Mouse (Mus musculus): ENCODE results near the gene Col28a1.

The Col28a1 gene

GRCm38 (mm10) chr6:8192517-8192916 is at the start of gene Col28a1:
Gene Col28a1, minus strand, starts transcription at chr6:8192617.
- no peak for DNase-seq

DNA sequence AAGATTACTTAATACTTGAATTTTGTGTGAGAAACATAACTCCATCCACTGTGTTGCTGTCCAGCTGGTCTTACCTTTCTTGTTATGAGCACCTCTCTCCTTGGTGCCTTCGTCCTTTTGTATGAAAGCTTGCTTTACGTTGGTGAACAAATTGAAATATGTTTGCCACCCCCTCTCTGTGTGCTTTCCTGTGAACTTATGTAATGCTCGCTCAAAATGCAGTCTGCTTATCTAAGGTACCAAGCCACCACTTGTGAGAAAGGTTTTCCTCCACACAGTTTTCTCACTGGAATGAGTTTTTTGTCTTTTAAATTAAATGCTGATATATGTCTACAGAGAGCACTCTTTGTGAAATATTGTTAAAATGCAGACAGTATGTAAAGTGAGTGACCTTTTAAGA is 36.2 kb upstream of the Col28a1 start:
- no peak for DNase-seq

DNA sequence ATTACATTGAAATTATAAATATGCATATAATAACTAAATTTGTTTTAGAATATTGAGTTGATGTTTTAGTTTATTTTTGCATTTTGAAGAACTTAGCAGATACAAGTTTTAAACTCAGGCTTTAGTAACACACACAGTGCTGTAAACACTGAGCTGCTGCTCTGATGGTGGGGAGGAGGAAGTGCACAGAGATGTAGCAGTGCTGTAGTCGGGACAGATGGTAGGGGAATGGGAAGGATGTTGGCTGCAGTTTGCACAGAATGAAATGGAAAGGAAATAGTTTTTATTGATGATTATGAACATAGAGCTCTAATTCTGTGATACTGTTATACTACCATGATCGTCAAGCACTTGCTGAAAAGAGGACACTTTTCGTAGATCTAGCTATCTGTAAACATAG is 34.6 kb upstream of the Col28a1 start:
- DNase-seq: no peak

DNA sequence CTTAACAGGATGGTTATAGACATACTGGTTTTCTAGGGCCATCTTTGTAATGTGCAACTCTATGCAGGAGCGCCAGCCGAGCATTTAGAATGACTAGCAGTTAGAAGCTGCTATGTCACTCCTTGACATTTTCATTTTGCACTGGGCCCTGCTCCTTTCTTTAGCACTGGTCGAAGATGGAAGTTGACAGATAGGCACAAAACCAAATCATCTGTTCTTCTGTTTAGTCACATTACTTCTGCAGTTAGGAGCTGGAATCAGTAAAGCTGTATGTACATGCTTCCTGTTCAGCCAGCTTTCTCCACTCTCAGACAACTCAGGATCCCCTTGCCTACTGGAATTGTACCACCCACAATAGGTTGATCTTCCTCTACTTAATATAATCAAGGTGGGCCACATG is 18.2 kb upstream of the Col28a1 start:
- no peak for DNase-seq

DNA sequence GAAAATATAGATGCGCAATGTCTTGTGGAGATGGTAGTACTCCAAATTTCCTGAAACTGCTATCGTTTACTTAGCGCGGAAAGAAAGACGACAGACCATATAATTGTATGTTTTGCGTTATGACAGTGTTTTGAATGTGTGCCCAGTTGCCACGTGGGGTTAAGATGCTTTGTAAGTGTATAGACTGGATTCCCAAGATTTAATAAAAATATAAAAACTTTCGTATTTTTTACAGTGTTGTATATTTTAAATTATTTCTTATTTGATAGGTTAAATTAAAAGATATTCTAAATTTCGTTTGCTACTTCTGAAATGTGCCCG is 17.4 kb upstream of the Col28a1 start:
- DNase-seq: no peak

- peak; percentile 92 for DNase-seq
These were observed 16.8 kb upstream of the Col28a1 start, which contains the start of gene Mios for GRCm38 (mm10) chr6:8209047-8209865. Gene Mios, plus strand, starts transcription at chr6:8209222.

GRCm38 (mm10) chr6:8189917-8190316 is 2.5 kb downstream of the Col28a1 start:
- no peak for DNase-seq

DNA sequence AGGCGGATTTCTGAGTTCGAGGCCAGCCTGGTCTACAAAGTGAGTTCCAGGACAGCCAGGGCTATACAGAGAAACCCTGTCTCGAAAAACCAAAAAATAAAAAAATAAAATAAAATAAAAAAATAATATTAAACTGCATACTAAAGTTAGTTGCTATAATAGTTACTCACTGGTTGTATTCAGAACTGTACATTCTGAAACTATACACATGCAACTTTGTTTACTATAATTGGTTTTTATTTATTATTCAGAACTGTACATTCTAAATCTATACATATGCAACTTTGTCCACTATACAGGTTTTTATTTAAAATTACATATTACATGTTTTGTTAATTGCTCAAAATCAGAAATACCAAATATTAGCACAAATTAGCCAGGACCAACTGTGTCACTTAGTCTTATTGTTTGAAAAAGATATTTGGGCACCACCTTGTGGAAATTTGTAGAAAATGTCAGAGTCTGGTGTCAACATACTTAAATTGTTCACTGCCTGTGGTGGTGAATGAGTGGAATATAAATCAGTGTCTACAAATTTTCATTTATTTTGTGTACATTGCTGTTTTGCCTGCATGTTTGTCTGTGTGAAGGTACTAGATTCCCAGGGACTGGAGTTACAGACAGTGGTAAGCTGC is 3.7 kb downstream of the Col28a1 start:
- no peak for DNase-seq

GRCm38 (mm10) chr6:8178397-8178941 is 13.9 kb downstream of the Col28a1 start:
- no peak for DNase-seq

DNA sequence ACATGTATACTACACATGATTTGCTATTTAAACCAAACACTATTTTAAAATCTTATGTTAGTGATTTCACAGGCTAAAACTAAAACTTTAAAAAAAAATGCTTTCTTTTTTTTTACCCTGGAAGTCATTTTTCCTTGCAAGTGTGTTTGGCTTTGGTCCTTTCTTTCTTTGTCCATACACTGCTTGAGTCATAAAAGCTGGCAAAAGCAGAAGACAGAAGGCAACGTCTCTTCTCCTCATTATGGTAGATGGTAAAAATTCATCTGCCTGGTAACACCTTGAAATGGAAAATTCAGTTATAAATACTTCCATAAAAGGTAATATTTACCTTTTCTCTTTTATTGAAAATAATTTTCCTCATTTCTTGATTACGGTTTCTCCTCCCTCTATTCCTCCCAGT is 16.3 kb downstream of the Col28a1 start:
- DNase-seq: no peak

- DNase-seq: no peak
These were observed 17.1 kb downstream of the Col28a1 start for GRCm38 (mm10) chr6:8175346-8175745.

- no peak for DNase-seq
These were observed 18.4 kb downstream of the Col28a1 start for GRCm38 (mm10) chr6:8174062-8174461.

- DNase-seq: no peak
These were observed 20.3 kb downstream of the Col28a1 start for GRCm38 (mm10) chr6:8172101-8172500.

GRCm38 (mm10) chr6:8164741-8165140 is 27.7 kb downstream of the Col28a1 start:
- DNase-seq: no peak

GRCm38 (mm10) chr6:8160001-8160400 is 32.4 kb downstream of the Col28a1 start:
- DNase-seq: no peak

DNA sequence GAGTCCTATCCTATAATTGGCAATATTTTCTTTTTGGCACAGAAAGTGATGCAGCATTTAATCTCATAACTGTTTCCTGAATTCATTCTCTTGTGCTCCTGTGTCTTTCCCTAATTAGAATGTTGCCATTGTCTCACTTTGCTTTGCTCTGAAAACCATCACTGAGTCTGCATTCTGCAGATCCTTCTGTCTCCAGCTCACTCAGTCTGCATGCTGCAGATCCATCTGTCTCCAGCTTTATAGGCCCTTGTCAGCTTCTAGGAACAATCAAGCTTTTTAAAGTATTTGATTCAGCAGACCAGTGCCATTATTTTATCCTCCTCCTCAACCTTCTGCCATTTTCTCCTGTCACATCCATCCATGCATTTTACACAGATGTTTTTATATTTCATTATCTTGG is 35.3 kb downstream of the Col28a1 start:
- DNase-seq: no peak

DNA sequence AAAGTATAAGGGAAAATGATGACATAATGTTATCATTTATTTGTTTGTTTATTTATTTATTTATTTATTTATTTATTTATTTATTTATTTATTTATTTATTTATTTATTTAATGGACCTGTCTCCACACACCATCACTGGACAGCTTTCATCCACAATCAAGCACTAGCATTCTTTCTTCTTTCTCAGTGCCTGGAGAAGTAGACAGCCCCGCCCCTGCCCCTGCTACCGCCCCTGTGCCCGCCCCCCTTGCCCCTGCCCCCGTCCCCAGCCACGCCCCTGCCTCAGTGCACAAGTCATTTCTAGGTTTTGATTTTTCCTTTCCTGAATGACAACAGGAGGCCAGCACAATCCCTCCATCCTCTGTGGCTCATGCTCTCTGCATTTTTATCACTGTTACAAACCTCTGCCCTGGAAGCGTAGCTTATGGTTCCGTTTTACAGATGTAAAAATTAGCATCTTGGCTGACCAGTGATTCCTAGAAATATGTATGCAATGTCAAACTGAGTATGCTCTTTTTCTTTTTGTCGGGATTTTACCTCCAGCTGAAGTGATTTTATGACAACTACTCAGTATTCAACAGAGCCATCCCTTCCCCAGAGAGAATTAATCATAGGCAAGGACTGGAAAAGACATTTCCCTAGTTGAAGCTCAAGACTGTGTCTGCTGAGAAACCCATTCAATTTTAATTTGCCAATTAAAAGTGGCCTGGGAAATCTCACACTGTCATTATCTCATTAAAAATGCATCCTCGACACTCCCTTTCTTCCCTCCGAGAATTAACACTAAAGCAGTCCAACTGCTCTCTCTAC is 39.7 kb downstream of the Col28a1 start:
- no peak for DNase-seq

- no peak for DNase-seq
These were observed 43.5 kb downstream of the Col28a1 start for GRCm38 (mm10) chr6:8148916-8149315.

DNA sequence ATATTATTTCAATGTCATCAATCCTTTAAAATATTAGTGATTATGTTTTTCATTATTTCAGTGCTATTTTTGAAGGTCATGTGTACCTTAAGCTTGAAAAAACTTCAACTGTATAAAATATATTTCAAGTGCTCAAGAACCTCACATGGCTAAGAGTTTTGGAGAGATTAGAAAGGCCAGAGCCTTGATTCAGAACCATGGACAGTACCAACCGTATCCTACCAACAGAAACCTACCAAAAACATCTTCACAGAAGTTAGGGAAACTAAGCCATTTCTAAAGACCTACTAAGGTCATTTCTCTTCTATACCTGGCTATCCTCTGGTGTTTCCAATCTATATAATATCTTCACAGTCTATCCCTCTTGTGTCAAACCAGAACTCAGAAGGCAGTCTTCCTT is 50.5 kb downstream of the Col28a1 start:
- no peak for DNase-seq

DNA sequence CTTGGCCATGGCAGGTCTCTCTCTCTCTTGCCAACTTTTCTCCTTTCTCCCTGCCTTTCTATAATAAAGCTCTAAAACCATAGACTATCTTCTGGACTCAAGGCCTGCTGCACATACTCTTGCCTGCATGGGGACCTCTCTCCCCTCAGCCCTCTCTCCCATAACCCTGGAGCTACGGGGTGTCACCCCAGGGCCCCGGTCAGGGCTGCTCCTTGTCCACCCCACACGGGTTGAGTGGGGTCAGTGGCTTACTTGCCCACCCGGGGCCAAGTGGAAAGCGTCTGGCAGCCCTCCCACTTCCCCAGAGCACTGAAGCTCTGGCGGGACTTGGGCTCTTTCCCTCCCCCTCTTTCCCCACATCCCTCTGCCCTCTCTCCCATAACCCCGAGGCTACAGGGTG is 62.3 kb downstream of the Col28a1 start:
- no peak for DNase-seq

DNA sequence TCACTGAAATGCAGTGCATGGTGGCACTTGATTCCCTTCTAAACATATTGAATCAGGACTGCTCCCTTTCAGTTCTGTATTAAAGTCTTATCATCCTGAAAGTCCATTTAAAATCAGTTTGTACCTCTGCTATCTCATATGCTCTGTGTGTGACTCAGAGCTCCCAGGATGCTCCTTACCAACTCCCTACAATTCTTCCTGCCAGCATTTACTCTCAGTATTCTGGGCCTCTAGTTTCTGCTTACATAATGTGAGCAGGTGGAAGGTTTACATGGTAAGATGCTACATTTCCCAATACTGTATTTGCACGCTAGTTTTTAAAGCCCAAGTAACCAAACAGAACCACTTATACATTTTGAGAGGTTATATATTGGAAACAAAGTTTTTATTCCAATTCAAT is 64.3 kb downstream of the Col28a1 start:
- no peak for DNase-seq

DNA sequence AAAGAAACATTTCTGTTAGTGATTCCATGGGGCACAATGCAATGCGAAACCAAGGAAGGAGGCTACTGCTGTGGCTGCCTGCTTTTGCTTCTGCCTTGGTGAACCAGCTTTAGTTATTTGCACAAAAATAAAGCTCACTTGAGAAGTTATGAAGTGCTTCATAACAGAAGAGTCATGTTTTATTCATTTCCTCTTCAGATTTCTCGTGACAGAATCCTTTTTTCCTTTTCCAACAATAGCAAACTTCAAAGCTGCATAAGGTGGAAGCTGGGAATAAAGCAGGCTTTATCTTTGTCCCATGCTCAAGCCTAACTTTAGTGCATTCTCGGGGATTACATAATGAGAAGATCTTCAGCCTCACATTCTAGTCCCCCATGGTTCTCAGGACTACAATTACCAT is 65.9 kb downstream of the Col28a1 start:
- no peak for DNase-seq

GRCm38 (mm10) chr6:8119116-8119515 is 73.3 kb downstream of the Col28a1 start:
- DNase-seq: no peak

- DNase-seq: no peak
These were observed 73.8 kb downstream of the Col28a1 start for GRCm38 (mm10) chr6:8118577-8118976.
